Mouse (Mus musculus) midbrain, embryonic 16.5 days (tissue): ENCODE measurements around the gene Pxn. TPM values are rescaled to one million over a fixed set of nuclear protein-coding genes. Genes with fewer than 3 reads are reported as not detected.
A peak's percentile ranks its signal among the peaks of the same experiment; 100 is the strongest.

ENCODE experiments used
- ATAC-seq: fragments of 200-750 bp; cut with Nextera tagmentation; 2 replicates; pipeline ENCODE4 v1.8.0; 2017; ENCODE audit warnings: moderate TSS enrichment
- H3K27ac ChIP-seq: fragments of 300-500 bp; sonication (generic); 2 replicates; pipeline ENCODE4 v1.5.1; 2014; ENCODE audit warnings: mild to moderate bottlenecking, low read length, mixed read lengths
- H3K27me3 ChIP-seq: fragments of 300-500 bp; sonication (generic); 2 replicates; pipeline ENCODE4 v1.6.1; 2014; ENCODE audit warnings: low read depth, low read length, mixed read lengths; ENCODE audit not compliant: control insufficient read depth, insufficient read depth
- H3K36me3 ChIP-seq: fragments of 300-500 bp; sonication (generic); 2 replicates; pipeline ENCODE4 v1.6.1; 2014; ENCODE audit warnings: mild to moderate bottlenecking, low read length, moderate library complexity, mixed read lengths; ENCODE audit not compliant: control insufficient read depth, insufficient read depth
- H3K4me1 ChIP-seq: fragments of 300-500 bp; sonication (generic); 2 replicates; pipeline ENCODE4 v1.6.1; 2014; ENCODE audit warnings: mild to moderate bottlenecking, low read length, mixed read lengths; ENCODE audit not compliant: control insufficient read depth, insufficient read depth
- H3K4me2 ChIP-seq: fragments of 300-500 bp; sonication (generic); 2 replicates; pipeline ENCODE4 v1.6.1; 2014; ENCODE audit warnings: mild to moderate bottlenecking, low read length, mixed read lengths
- H3K4me3 ChIP-seq: fragments of 300-500 bp; sonication (generic); 2 replicates; pipeline ENCODE4 v1.5.1; 2014; ENCODE audit warnings: low read depth, mild to moderate bottlenecking, low read length, moderate library complexity, mixed read lengths
- H3K9ac ChIP-seq: fragments of 300-500 bp; sonication (generic); 2 replicates; pipeline ENCODE4 v1.6.1; 2014; ENCODE audit warnings: low read depth, low read length, mixed read lengths
- H3K9me3 ChIP-seq: fragments of 300-500 bp; sonication (generic); replicated peaks from 2 replicates; pipeline ENCODE4 v1.6.1; 2014; ENCODE audit warnings: mild to moderate bottlenecking, low read length, mixed read lengths; ENCODE audit not compliant: control insufficient read depth, poor library complexity, severe bottlenecking
- WGBS: fragments of 180-500 bp; shearing (Covaris S2); extraction: QIAGEN DNeasy Blood & Tissue Kit; methylation state at CpG from one replicate; pipeline ENCODE4 v1.1.7; 2014; 5-methylcytosine and 5-hydroxymethylcytosine counted together
- polyA plus RNA-seq: library from polyadenylated mRNA; unstranded; fragments of >200 nt; fragmentation: Nextera tagmentation; extraction: Ambion mirVana; gene quantifications from 2 replicates; pipeline ENCODE4 v1.2.1, GENCODE M21; 2015

The Pxn gene
- polyA plus RNA-seq, 1 experiment from 2014 or later: 18.3 TPM

DNA sequence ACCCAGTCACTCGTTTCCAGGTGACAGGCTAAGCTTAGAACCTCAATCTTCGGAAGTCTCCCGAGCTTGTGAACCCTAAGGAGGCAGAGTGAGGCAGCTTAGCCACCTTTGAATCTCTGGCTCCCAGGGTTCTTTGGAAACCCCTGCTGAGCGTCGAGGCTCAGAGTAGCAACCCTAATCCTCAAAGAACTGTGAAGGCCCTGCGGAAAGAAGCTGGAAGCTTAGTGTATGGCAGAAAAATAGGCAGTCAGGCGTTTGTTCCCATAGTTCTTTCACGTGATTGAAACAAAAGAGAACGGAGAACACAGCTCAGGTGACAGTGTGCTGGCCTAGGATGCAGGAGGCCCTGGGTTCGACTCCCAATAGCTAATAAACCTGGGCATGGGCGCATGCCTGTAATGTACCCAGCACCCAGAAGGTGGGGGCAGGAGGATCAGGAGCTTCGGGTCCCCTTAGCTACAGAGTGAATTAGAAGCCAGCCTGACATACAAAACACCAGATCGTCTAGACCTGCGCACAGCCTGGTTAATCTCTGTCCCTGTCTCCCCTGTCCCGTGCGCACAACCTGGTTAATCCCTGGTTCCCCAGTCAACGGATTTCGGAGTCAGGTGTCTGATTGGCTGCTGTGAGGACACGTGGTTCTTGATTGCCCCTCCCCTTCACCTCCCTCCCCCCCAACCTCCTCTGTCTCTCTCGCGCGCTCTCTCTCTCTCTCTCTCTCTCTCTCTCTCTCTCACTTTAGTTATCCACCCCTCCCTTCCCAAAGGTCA is 31.0 kb upstream of the Pxn start:
- ATAC-seq: peak; percentile 83
- H3K27me3 ChIP-seq: no peaks in the 10 kb centered on the region
- no peaks in the 10 kb centered on the region for H3K36me3 ChIP-seq
- H3K9me3 ChIP-seq: no peaks in the 10 kb centered on the region
- H3K4me1 ChIP-seq: peaks cover 11% of the 10 kb centered on the region; the same call in 1 of the 2 replicates
- 4% methylated on average over 22 of the region's 22 CpGs for WGBS
- peak overlapping the region; percentile 56 for H3K4me2 ChIP-seq
- H3K27ac ChIP-seq: peak overlapping the region; percentile 65
- peak overlapping the region; percentile 55 for H3K9ac ChIP-seq
- peak overlapping the region; percentile 42 for H3K4me3 ChIP-seq

DNA sequence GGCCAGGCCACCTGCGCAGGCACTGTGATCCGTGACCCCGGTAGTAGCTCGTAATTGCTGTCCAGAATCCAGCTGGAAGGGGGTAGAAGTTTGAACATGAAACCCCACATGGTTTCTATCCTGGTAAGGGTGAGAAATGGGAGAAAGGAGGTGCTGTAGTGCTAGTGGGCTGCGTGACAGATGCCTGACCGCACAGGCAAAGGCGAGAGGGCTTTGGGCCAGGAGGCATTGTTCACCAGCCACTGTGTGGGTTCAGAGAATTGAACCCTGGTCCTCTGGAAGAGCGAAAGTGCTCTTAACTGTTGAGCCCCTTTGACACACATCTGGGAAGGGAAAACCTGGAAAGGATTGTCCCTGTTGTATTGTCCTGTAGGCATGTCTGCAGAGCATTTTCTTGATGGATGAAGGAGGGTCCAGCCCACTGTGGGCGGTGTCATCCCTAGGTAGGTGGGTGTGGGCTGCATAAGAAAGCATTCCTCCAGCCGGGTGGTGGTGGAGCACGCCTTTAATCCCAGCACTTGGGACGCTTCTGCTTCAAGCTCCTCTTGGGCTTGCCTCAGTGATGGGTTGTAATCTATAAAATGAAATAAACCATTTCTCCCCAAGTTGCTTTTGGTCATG is 30.3 kb upstream of the Pxn start:
- Histone ChIP-seq H3K27ac (peak overlapping the region; percentile 62), H3K27me3 (no peaks in the 10 kb centered on the region), H3K9me3 (no peaks in the 10 kb centered on the region), H3K36me3 (no peaks in the 10 kb centered on the region), H3K4me3 (peak overlapping the region; percentile 42), H3K4me1 (peaks cover 11% of the 10 kb centered on the region; the same call in 1 of the 2 replicates), H3K9ac (peak overlapping the region; percentile 55), H3K4me2 (peak overlapping the region; percentile 56)
- WGBS: 33% methylated on average over 12 of the region's 12 CpGs
- peak; percentile 44; the same call in 1 of the 2 replicates for ATAC-seq

DNA sequence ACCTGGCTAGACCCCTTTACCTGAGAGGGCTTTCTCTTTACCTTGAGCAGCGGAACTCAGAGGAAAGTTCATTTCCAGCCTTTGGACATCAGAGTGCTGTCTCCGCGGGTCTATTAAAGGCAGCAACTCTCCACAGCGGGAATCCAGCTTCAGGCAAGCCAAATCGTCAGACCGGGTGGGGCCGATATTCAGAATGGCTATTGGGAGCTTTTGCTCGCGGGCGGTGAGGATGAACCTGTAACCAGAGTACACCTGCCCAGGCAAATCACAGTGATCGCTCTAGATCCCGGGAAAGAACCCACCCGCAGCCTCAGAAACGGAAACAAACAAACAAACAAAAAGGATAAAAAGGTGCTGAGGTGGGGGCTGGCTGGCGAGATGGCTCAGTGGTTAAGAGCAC is 26.9 kb upstream of the Pxn start:
- Histone ChIP-seq H3K4me3 (no peak overlapping the region), H3K36me3 (no peaks in the 10 kb centered on the region), H3K9ac (no peak overlapping the region), H3K27me3 (no peaks in the 10 kb centered on the region), H3K9me3 (no peaks in the 10 kb centered on the region), H3K4me2 (no peak overlapping the region), H3K27ac (no peak overlapping the region), H3K4me1 (peaks cover 30% of the 10 kb centered on the region)
- no peak for ATAC-seq
- 37% methylated on average over 15 of the region's 15 CpGs for WGBS

- 20% methylated on average over 27 of the region's 27 CpGs for WGBS
- Histone ChIP-seq H3K4me3 (peak overlapping the region; percentile 13; the same call in 1 of the 2 replicates), H3K27ac (no peak overlapping the region)
Measured at GRCm38 (mm10) chr5:115480101-115480500, 26.4 kb upstream of the Pxn start.

DNA sequence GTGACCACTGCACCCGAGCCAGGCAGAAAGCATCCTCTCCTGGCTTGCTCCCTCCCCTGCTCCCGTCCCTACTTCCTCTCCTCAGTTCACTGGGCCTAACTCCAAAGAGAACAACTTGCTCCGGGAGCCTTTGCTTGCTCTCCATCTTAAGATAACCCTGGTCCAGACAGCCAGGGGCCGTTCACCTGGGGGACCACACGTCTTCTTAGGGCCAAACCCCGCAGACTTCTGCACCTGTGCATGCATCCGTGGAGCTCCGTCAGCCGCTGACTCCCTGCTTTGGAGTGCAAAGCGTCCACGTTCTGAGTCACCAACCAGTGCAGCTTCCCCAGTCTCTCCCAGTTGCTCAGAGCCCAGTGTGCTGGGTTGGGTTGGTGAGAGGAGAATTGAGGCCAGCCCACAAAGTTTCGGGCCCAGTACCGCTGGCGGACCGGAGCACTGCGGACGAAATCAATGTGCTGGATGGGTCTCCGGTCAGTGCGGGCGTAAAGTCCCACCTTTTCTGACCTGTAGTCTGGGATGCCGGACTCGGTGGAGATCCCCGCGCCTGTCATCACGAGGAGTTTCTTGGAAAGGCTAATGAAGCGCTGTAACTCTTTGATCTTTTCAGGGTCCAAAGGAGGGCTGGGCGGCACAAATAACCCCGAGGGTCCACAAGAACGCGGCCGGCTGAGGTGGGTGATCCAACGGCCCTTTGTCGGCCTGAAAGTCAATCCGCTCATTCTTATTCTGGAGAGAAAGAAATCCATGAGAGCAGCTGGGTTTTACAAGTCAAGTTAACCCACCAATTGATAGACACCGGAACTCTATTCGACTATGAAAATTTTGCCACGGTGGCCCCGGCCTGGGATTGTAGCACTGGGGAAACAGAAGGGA is 23.8 kb upstream of the Pxn start:
- peaks cover 26% of the 10 kb centered on the region for H3K4me1 ChIP-seq
- ATAC-seq: no peak
- H3K36me3 ChIP-seq: no peaks in the 10 kb centered on the region
- WGBS: 24% methylated on average over 38 of the region's 38 CpGs
- H3K27me3 ChIP-seq: no peaks in the 10 kb centered on the region
- no peak overlapping the region for H3K27ac ChIP-seq
- H3K9me3 ChIP-seq: no peaks in the 10 kb centered on the region
- 0 out of 2 replicates have a peak overlapping the region, but pooled peaks have one; percentile 4 for H3K9ac ChIP-seq
- H3K4me2 ChIP-seq: peak overlapping the region; percentile 43
- H3K4me3 ChIP-seq: peak overlapping the region; percentile 18

More at GRCm38 (mm10) chr5:115480101-115480500, 26.4 kb upstream of the Pxn start:
- H3K27me3 ChIP-seq: no peaks in the 10 kb centered on the region
- H3K36me3 ChIP-seq: no peaks in the 10 kb centered on the region
- no peak for ATAC-seq
- H3K9me3 ChIP-seq: no peaks in the 10 kb centered on the region
- H3K9ac ChIP-seq: no peak overlapping the region
- H3K4me1 ChIP-seq: peaks cover 34% of the 10 kb centered on the region
- peak overlapping the region; percentile 44; the same call in 1 of the 2 replicates for H3K4me2 ChIP-seq

DNA sequence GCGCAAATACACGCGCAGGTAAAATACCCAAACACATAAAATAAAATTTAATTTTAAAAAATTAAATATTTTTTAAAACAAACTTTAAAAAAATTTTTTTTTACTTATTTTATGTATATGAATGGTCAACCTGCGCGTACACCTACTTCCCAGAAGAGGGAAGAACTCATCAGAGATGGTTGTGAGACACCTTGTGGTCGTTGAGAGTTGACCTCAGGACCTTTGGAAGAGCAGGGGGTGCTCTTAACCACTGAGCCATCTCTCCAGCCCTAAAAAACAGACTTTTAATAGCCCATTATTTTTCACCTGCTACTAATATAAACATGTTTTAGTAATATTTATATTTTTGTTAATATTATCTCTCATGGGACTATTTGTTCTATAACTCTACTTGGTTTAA is 23.1 kb upstream of the Pxn start:
- peak overlapping the region; percentile 43 for H3K4me2 ChIP-seq
- no peak overlapping the region for H3K4me3 ChIP-seq
- no peaks in the 10 kb centered on the region for H3K36me3 ChIP-seq
- ATAC-seq: no peak
- peaks cover 26% of the 10 kb centered on the region for H3K4me1 ChIP-seq
- H3K27ac ChIP-seq: no peak overlapping the region
- H3K27me3 ChIP-seq: no peaks in the 10 kb centered on the region
- no peak overlapping the region for H3K9ac ChIP-seq
- H3K9me3 ChIP-seq: no peaks in the 10 kb centered on the region
- WGBS: 28% methylated on average over 6 of the region's 6 CpGs

GRCm38 (mm10) chr5:115483947-115484920 is 22.2 kb upstream of the Pxn start, which contains the start of gene Sirt4:
TSS of gene Sirt4 (minus strand) at chr5:115484725.
- H3K9ac ChIP-seq: peak within 1 kb of the TSS; percentile 61
- peak; percentile 86 for ATAC-seq
- H3K4me3 ChIP-seq: peak within 1 kb of the TSS; percentile 49
- 6% methylated on average over 30 of the region's 30 CpGs for WGBS
- no peaks in the 10 kb centered on the region for H3K9me3 ChIP-seq
- H3K4me2 ChIP-seq: peak within 1 kb of the TSS; percentile 73
- no peaks in the 10 kb centered on the region for H3K27me3 ChIP-seq
- H3K27ac ChIP-seq: peak within 1 kb of the TSS; percentile 75
- no peaks in the 10 kb centered on the region for H3K36me3 ChIP-seq
- H3K4me1 ChIP-seq: peaks cover 30% of the 10 kb centered on the region

- 78% methylated on average over 5 of the region's 5 CpGs for WGBS
- peak overlapping the region; percentile 73 for H3K4me2 ChIP-seq
- H3K27me3 ChIP-seq: no peaks in the 10 kb centered on the region
- no peak for ATAC-seq
- H3K9me3 ChIP-seq: no peaks in the 10 kb centered on the region
- peak overlapping the region; percentile 61 for H3K9ac ChIP-seq
- no peaks in the 10 kb centered on the region for H3K36me3 ChIP-seq
- peak overlapping the region; percentile 75 for H3K27ac ChIP-seq
- peaks cover 30% of the 10 kb centered on the region for H3K4me1 ChIP-seq
- peak overlapping the region; percentile 49 for H3K4me3 ChIP-seq
Measured at GRCm38 (mm10) chr5:115484996-115485395, 21.5 kb upstream of the Pxn start.
